Mouse (Mus musculus): ENCODE data around the gene Dcakd.

DNA sequence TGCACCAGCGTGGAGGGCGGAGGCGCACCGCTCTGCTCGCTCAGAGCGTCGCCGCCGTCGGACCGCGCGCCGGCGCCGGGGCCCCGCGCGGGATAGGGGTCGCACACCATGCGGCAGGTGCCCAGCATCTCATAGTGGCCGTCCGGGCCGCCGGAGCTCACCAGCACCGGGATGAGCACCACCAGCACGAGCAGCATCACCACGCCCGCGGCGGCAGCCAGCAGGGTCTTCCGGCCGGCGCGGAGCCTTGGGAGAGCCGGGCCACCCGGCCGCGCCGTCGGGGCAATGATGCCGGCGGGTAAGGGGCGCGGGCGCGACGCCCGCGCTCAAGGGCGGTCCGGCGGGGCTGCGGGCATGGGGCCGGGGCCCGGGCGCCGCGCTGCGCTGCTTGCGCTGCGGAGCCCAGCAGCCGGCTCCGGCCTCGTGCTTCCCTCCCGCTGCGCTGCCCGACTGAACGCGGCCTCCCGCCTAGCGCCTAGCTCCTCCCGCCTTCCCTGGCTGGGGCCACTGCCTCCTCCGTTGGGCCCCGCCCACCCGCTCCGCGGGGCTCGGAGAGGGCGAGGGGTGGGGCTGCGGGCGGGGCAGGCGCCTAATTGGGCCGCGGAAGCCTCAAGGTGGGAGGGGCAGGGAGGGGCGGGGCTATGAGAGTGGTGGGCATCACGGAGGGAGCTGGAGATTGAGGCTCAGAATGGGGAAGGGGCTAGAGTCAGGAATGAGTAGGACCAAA lies 81.7 kb downstream of the Dcakd start, which contains the start of gene C1ql1:
- no peak for TF ChIP-seq CTCF (IDR thresholded peaks at IDR 0.05; ENCODE audit: extremely low read depth, insufficient read depth, insufficient read length, insufficient replicate concordance)
- no peak for TF ChIP-seq POLR2A (IDR thresholded peaks at IDR 0.05; ENCODE audit: low read depth, low read length)
